Mouse (Mus musculus): ENCODE data around the gene Vars. TPM values are rescaled to one million over a fixed set of nuclear protein-coding genes. Genes with fewer than 3 reads are reported as not detected.

The Vars gene
- polyA plus RNA-seq, 1 experiment from 2014 or later: 123 TPM

DNA sequence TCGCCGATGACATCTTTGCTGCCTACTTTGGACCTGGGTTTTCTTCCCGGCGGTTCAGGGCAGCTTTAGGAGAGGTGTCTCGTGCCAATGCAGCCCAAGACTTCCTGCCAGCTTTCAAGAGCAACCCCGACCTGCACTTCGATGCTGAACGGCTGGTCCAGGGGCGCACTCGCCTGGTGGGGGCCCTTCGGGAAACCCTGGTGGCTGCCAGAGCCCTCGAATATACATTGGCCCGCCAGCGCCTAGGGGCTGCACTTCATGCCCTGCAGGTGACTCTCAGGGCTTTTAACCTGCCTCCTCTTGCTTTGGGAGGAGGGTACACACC lies 16.9 kb downstream of the Vars start:
- no peaks in the 10 kb centered on the region for H3K27me3 ChIP-seq
- CTCF ChIA-PET: interaction anchor here (1.4 kb wide), 1 partner anchor 89 kb away, joined by 4 read pairs; no protein-coding TSS in a partner anchor
- POLR2A ChIA-PET: interaction anchor here (1.0 to 1.5 kb wide), 3 partner anchors 17 to 103 kb away, joined by 3 to 4 read pairs (median 3); partner anchors contain the start of gene Gpank1
- DNase-seq (ENCODE audit: low read depth, low spot score) (no peak), ATAC-seq (no peak)
- no peak for TF ChIP-seq CTCF (IDR thresholded peaks at IDR 0.05)
- in situ Hi-C loops (cut with MboI; ENCODE audit: low pct_unique_long_range_greater_than_20kb): loop anchor here (10.0 kb wide), 1 partner anchor 217 kb away; the partner anchor contains the start of genes Atp6v1g2 and Nfkbil1

DNA sequence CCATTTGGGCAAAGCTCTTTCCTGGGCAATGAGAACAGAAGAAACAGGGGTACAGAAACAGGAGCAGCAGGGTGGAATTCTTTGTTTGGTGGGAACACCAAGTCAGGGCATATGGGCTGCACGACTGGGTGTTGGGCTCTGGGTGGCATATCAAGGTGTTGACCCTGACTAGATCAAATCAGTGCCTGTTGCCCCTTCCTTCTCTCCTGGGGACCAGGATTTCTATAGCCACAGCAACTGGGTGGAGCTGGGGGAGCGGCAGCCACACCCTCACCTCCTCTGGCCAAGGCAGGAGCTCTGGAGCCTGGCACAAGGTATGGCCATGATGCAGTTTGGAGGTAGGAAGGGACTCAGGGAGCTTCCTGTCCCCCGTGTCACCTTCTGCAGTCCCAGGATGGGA lies 17.4 kb downstream of the Vars start:
- H3K27me3 ChIP-seq: no peaks in the 10 kb centered on the region
- CTCF ChIA-PET: interaction anchor here (1.4 kb wide), 1 partner anchor 88 kb away, joined by 4 read pairs; no protein-coding TSS in a partner anchor
- POLR2A ChIA-PET: interaction anchor here (1.0 to 1.6 kb wide), 3 partner anchors 18 to 103 kb away, joined by 3 read pairs; partner anchors contain the start of gene Gpank1
- DNase-seq (ENCODE audit: low read depth, low spot score) (no peak), ATAC-seq (no peak)
- in situ Hi-C loops (cut with MboI; ENCODE audit: low pct_unique_long_range_greater_than_20kb): loop anchor here (10.0 kb wide), 1 partner anchor 217 kb away; the partner anchor contains the start of genes Atp6v1g2 and Nfkbil1
- TF ChIP-seq CTCF (IDR thresholded peaks at IDR 0.05): no peak

DNA sequence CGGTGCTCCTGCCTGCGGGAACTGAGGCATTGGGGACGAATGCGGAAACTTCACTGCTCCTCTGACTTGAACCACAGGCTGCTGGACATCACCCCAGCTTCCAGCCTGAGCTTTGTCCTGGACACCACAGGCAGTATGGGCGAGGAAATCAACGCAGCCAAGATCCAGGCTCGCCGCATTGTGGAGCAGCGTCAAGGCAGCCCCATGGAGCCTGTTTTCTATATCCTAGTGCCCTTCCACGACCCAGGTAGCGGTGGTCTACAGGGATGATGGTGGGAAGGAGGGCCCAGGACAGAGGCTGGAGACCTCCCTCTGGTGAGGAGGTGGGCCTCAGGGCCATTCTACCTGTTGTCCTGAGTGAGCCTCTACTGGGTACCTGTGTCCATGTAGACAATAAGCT lies 19.1 kb downstream of the Vars start:
- DNase-seq (ENCODE audit: low read depth, low spot score) (no peak), ATAC-seq (no peak)
- in situ Hi-C loops (cut with MboI; ENCODE audit: low pct_unique_long_range_greater_than_20kb): loop anchor here (5.0 to 10.0 kb wide), 3 partner anchors 42 to 215 kb away; partner anchors contain the start of genes Atp6v1g2 and Nfkbil1
- ChIA-PET CTCF (interaction anchor here (0.9 to 2.0 kb wide), 4 partner anchors 8 to 87 kb away, joined by 3 to 8 read pairs (median 3); partner anchors contain the start of gene Sapcd1), POLR2A (interaction anchor here (2.2 kb wide), 1 partner anchor 39 kb away, joined by 9 read pairs; the partner anchor contains the start of gene Ddah2)
- no peaks in the 10 kb centered on the region for H3K27me3 ChIP-seq
- TF ChIP-seq CTCF (IDR thresholded peaks at IDR 0.05): no peak

GRCm38 (mm10) chr17:35020551-35020950 lies 19.8 kb downstream of the Vars start:
- ATAC-seq (no peak), DNase-seq (ENCODE audit: low read depth, low spot score) (no peak)
- ChIA-PET CTCF (interaction anchor here (0.7 to 2.7 kb wide), 14 partner anchors 15 to 87 kb away, joined by 3 to 12 read pairs (median 4); partner anchors contain the start of genes Clic1, Ly6g6e and Ly6g6f), POLR2A (interaction anchor here (2.1 to 2.2 kb wide), 2 partner anchors 31 to 39 kb away, joined by 9 read pairs; partner anchors contain the start of gene Ddah2)
- in situ Hi-C loops (cut with MboI; ENCODE audit: low pct_unique_long_range_greater_than_20kb): loop anchor here (5.0 kb wide), 2 partner anchors 42 to 92 kb away; no protein-coding TSS in a partner anchor
- H3K27me3 ChIP-seq: no peaks in the 10 kb centered on the region
- no peak for TF ChIP-seq CTCF (IDR thresholded peaks at IDR 0.05)

DNA sequence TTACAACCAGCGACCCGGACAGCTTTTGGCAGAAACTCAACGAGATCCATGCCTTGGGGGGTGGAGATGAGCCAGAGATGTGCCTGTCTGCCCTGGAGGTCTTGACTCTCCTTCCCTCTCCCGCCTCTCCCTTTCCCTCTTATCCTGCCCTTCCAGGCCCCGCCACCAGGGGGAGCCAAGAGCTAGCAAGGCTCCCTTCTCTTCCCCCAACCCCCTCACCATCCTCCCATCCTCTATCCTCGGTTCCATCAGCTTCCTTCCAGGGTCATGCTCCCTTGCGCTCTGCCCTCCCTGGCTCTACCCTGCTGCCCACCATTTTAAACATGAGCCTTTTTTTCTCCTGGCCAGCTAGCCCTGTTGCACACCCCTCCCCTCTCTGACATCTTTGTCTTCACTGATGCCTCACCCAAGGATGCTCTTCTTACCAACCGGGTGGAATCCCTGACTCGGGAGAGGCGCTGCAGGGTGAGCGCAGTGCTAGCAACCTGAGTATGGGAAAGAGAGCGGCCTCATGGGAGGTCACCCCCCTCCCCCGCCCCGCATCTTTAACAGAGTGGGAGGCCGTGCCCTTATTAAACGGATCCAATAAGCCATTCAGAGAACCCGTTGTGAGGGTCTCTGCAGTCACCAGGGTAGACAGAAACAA lies 20.5 kb downstream of the Vars start:
- in situ Hi-C loops (cut with MboI; ENCODE audit: low pct_unique_long_range_greater_than_20kb): loop anchor here (5.0 kb wide), 2 partner anchors 41 to 91 kb away; no protein-coding TSS in a partner anchor
- DNase-seq (ENCODE audit: low read depth, low spot score): no peak
- ChIA-PET CTCF (interaction anchor here (0.7 to 2.7 kb wide), 19 partner anchors 14 to 100 kb away, joined by 3 to 12 read pairs (median 4); partner anchors contain the start of genes Clic1, Gpank1, Ly6g6e and Ly6g6f), POLR2A (interaction anchor here (0.6 to 2.2 kb wide), 7 partner anchors 25 to 100 kb away, joined by 3 to 9 read pairs (median 3); partner anchors contain the start of genes Clic1, Ddah2 and Gpank1)
- no peak for TF ChIP-seq CTCF (IDR thresholded peaks at IDR 0.05)
- no peaks in the 10 kb centered on the region for H3K27me3 ChIP-seq
- no peak for ATAC-seq

- ATAC-seq: no peak
- no peaks in the 10 kb centered on the region for H3K27me3 ChIP-seq
- TF ChIP-seq CTCF (IDR thresholded peaks at IDR 0.05): no peak
- ChIA-PET CTCF (interaction anchor here (0.9 to 2.7 kb wide), 15 partner anchors 11 to 99 kb away, joined by 3 to 12 read pairs (median 4); partner anchors contain the start of genes Clic1, Gpank1 and Ly6g6e), POLR2A (interaction anchor here (0.6 to 2.1 kb wide), 6 partner anchors 25 to 99 kb away, joined by 3 to 9 read pairs (median 3); partner anchors contain the start of genes Clic1 and Gpank1)
- DNase-seq (ENCODE audit: low read depth, low spot score): no peak
- in situ Hi-C loops (cut with MboI; ENCODE audit: low pct_unique_long_range_greater_than_20kb): loop anchor here (5.0 kb wide), 2 partner anchors 40 to 90 kb away; no protein-coding TSS in a partner anchor
Observed at GRCm38 (mm10) chr17:35021842-35022477, 21.2 kb downstream of the Vars start.

- ChIA-PET CTCF (interaction anchor here (1.1 to 2.7 kb wide), 5 partner anchors 10 to 98 kb away, joined by 3 to 12 read pairs (median 4); partner anchors contain the start of gene Gpank1), POLR2A (interaction anchor here (1.3 to 2.1 kb wide), 2 partner anchors 29 to 37 kb away, joined by 3 to 9 read pairs; no protein-coding TSS in a partner anchor)
- DNase-seq (ENCODE audit: low read depth, low spot score) (no peak), ATAC-seq (no peak)
- TF ChIP-seq CTCF (IDR thresholded peaks at IDR 0.05): no peak
- in situ Hi-C loops (cut with MboI; ENCODE audit: low pct_unique_long_range_greater_than_20kb): loop anchor here (5.0 kb wide), 2 partner anchors 40 to 90 kb away; no protein-coding TSS in a partner anchor
- H3K27me3 ChIP-seq: no peaks in the 10 kb centered on the region
Observed at GRCm38 (mm10) chr17:35022541-35023060, 21.8 kb downstream of the Vars start.

GRCm38 (mm10) chr17:35023221-35023620 lies 22.4 kb downstream of the Vars start:
- no peak for DNase-seq (ENCODE audit: low read depth, low spot score)
- CTCF ChIA-PET: interaction anchor here (0.5 to 2.7 kb wide), 4 partner anchors 19 to 98 kb away, joined by 3 to 12 read pairs (median 4); partner anchors contain the start of gene Gpank1
- ATAC-seq: no peak
- in situ Hi-C loops (cut with MboI; ENCODE audit: low pct_unique_long_range_greater_than_20kb): loop anchor here (5.0 kb wide), 2 partner anchors 39 to 89 kb away; no protein-coding TSS in a partner anchor
- TF ChIP-seq CTCF (IDR thresholded peaks at IDR 0.05): no peak
- POLR2A ChIA-PET: no interaction called here
- no peaks in the 10 kb centered on the region for H3K27me3 ChIP-seq

GRCm38 (mm10) chr17:35023756-35024155 lies 23.0 kb downstream of the Vars start:
- no peaks in the 10 kb centered on the region for H3K27me3 ChIP-seq
- no peak for TF ChIP-seq CTCF (IDR thresholded peaks at IDR 0.05)
- DNase-seq (ENCODE audit: low read depth, low spot score): no peak
- ChIA-PET POLR2A (no interaction called here), CTCF (interaction anchor here (0.5 to 0.8 kb wide), 2 partner anchors 28 to 36 kb away, joined by 3 read pairs; partner anchors contain the start of gene Ddah2)
- in situ Hi-C loops (cut with MboI; ENCODE audit: low pct_unique_long_range_greater_than_20kb): loop anchor here (5.0 kb wide), 2 partner anchors 39 to 89 kb away; no protein-coding TSS in a partner anchor
- no peak for ATAC-seq

All from Patski (cell line).